Mouse (Mus musculus): ENCODE data around the gene Cdc42se1.

- no peak for TF ChIP-seq CTCF (IDR thresholded peaks at IDR 0.05)
- no peak for TF ChIP-seq POLR2A (IDR thresholded peaks at IDR 0.05; ENCODE audit: insufficient read depth, low read depth, low read length)
Measured at GRCm38 (mm10) chr3:95256931-95257330, 28.4 kb downstream of the Cdc42se1 start.
